In the genomic region with DNA sequence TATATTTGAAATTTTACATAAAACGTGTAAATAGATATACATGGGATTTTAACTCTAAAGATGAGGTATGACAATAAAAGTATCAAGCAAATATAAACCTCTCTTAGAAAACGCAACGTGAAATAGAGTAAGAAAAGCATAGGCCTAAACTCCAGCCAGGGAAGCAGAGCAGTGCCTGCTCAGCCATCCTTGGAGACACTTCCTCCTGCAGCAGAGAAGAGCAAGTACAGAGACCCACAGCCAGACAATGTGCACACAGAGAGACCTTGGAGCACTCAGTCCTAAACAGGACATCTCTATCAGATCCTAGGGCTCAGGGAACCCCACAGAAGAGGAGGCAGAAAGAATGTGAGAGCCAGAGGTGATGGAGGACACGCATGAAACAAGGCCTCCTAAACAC, we compare ENCODE assay signal across 14 mouse cellular contexts.
"Had no signal": no experiment of that assay in that cellular context is flagged by ENCODE, and none has a peak within 500 bp of the region (broad histone marks: within the 10 kb centered on the region; RNA-seq: fewer than 3 reads in every experiment).

No protein-coding gene starts in this region.

- ATAC-seq: intestine, embryonic 15.5 days; midbrain, embryonic 15.5 days had no signal

- H3K4me1 ChIP-seq: intestine, embryonic 15.5 days; limb, embryonic 15.5 days; midbrain, embryonic 15.5 days; stomach, embryonic 15.5 days had no signal

- DNase-seq: kidney, adult 2 months; kidney, postnatal 10 days; layer of hippocampus, postnatal 36 days; liver, embryonic 13.5 days; lung, adult 18-20 months; lung, postnatal 36 days; right cerebral cortex, postnatal 4 days; spleen, adult 18-20 months; thymus, postnatal 4 days had no signal

- H3K9me3 ChIP-seq: intestine, embryonic 15.5 days; limb, embryonic 15.5 days; liver, embryonic 13.5 days; midbrain, embryonic 10.5 days; midbrain, embryonic 15.5 days; stomach, embryonic 15.5 days had no signal

- H3K4me2 ChIP-seq: intestine, embryonic 15.5 days; limb, embryonic 15.5 days; liver, embryonic 13.5 days; midbrain, embryonic 15.5 days; stomach, embryonic 15.5 days had no signal

- H3K27ac ChIP-seq: intestine, embryonic 15.5 days; limb, embryonic 15.5 days; liver, embryonic 13.5 days; midbrain, embryonic 10.5 days; midbrain, embryonic 15.5 days; stomach, embryonic 15.5 days had no signal

- H3K4me3 ChIP-seq: intestine, embryonic 15.5 days; limb, embryonic 15.5 days; liver, embryonic 13.5 days; midbrain, embryonic 10.5 days; midbrain, embryonic 15.5 days; stomach, embryonic 15.5 days had no signal

- H3K9ac ChIP-seq: intestine, embryonic 15.5 days; limb, embryonic 15.5 days; liver, embryonic 13.5 days; midbrain, embryonic 15.5 days; stomach, embryonic 15.5 days had no signal

- H3K27me3 ChIP-seq: intestine, embryonic 15.5 days; limb, embryonic 15.5 days; liver, embryonic 13.5 days; midbrain, embryonic 15.5 days; stomach, embryonic 15.5 days had no signal
